Mouse (Mus musculus) thymus, postnatal 14 days (tissue): ENCODE data around the gene Oxsr1.
"Not testable (repeated sequence)": the region's sequence is repeated elsewhere in the genome, so short reads cannot be mapped to it uniquely, and the experiment has no call there.

Source experiments
- DNase-seq: peaks from one replicate; pipeline ENCODE4 v3.0.0; 2021

Gene Oxsr1

GRCm38 (mm10) chr9:119337842-119338241 is 15.6 kb upstream of the Oxsr1 start:
- no peak for DNase-seq

- DNase-seq: no peak
These were observed 13.3 kb upstream of the Oxsr1 start for GRCm38 (mm10) chr9:119335571-119335970.

GRCm38 (mm10) chr9:119334834-119335233 is 12.6 kb upstream of the Oxsr1 start:
- DNase-seq: no peak

GRCm38 (mm10) chr9:119334324-119334723 is 12.1 kb upstream of the Oxsr1 start:
- peak; percentile 28 for DNase-seq

GRCm38 (mm10) chr9:119330186-119330963 is 8.1 kb upstream of the Oxsr1 start:
- no peak for DNase-seq

- no peak for DNase-seq
These were observed 6.3 kb upstream of the Oxsr1 start for GRCm38 (mm10) chr9:119328488-119328887.

GRCm38 (mm10) chr9:119324130-119324529 is 1.9 kb upstream of the Oxsr1 start:
- no peak for DNase-seq

GRCm38 (mm10) chr9:119323260-119323645 is 1.0 kb upstream of the Oxsr1 start:
- no peak for DNase-seq

- no peak for DNase-seq
These were observed 616 bp downstream of the Oxsr1 start for GRCm38 (mm10) chr9:119321392-119322229.

- no peak for DNase-seq
These were observed 1.3 kb downstream of the Oxsr1 start for GRCm38 (mm10) chr9:119320946-119321345.

- DNase-seq: no peak
These were observed 1.8 kb downstream of the Oxsr1 start for GRCm38 (mm10) chr9:119320446-119320845.

GRCm38 (mm10) chr9:119318891-119319290 is 3.3 kb downstream of the Oxsr1 start:
- DNase-seq: no peak

- no peak for DNase-seq
These were observed 9.1 kb downstream of the Oxsr1 start for GRCm38 (mm10) chr9:119313096-119313495.

GRCm38 (mm10) chr9:119309067-119309466 is 13.2 kb downstream of the Oxsr1 start:
- DNase-seq: no peak

GRCm38 (mm10) chr9:119305863-119306262 is 16.4 kb downstream of the Oxsr1 start:
- no peak for DNase-seq

- DNase-seq: no peak
These were observed 23.7 kb downstream of the Oxsr1 start for GRCm38 (mm10) chr9:119298563-119298962.

- DNase-seq: no peak
These were observed 24.5 kb downstream of the Oxsr1 start for GRCm38 (mm10) chr9:119297696-119298095.

GRCm38 (mm10) chr9:119290791-119291190 is 31.4 kb downstream of the Oxsr1 start:
- no peak for DNase-seq

- no peak for DNase-seq
These were observed 41.1 kb downstream of the Oxsr1 start for GRCm38 (mm10) chr9:119280894-119281682.

- DNase-seq: no peak
These were observed 44.2 kb downstream of the Oxsr1 start for GRCm38 (mm10) chr9:119278031-119278430.

GRCm38 (mm10) chr9:119276321-119276720 is 45.9 kb downstream of the Oxsr1 start:
- DNase-seq: no peak

- not testable (repeated sequence) for DNase-seq
These were observed 47.4 kb downstream of the Oxsr1 start for GRCm38 (mm10) chr9:119274814-119275213.

GRCm38 (mm10) chr9:119271496-119271895 is 50.7 kb downstream of the Oxsr1 start:
- no peak for DNase-seq
